21 mouse cellular contexts compared by ENCODE assay signal in the genomic region with DNA sequence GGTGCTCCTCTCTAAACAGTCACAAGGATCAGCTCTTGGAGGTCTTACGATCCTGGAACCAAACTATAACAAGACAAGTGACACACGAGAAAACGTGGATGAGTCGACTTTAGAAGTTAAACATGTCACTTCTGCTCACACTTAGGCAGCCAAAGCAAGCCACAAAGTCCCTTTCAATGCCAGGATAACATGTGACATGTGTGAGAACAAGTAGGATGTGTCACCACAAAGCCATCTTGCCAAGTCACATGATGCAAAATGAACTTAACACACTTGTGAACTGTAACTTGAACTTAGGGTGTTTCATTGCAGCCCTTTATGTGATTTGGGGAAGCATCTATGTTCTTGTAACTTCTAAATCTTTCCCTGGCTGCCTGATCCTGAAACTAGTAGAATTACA.
DNase-seq lines count a peak whose midpoint lies in the region; ATAC-seq and TF ChIP-seq lines count a peak whose summit lies in the region.
"Had no signal": no experiment of that assay in that cellular context is flagged by ENCODE, and none has a peak within 500 bp of the region (broad histone marks: within the 10 kb centered on the region; RNA-seq: fewer than 3 reads in every experiment).

No protein-coding gene starts in this region.

- in situ Hi-C loops in CH12.LX (cut with MboI; ENCODE audit: low pct_ligation_motif_present, low pct_unique_long_range_greater_than_20kb, low sequenced_read_pairs), result no loop called here

- no peaks in the 10 kb centered on the region for H3K79me2 ChIP-seq in CH12.LX (replicated peaks; ENCODE audit: control insufficient read depth, extremely low read depth, insufficient read depth, poor library complexity, severe bottlenecking)
- no peaks in the 10 kb centered on the region for H3K79me2 ChIP-seq in myocyte (ENCODE audit: control insufficient read depth, insufficient read depth)

- TF ChIP-seq CTCF in lung, postnatal 0 days (IDR thresholded peaks at IDR 0.05), result no peak
- TF ChIP-seq CTCF in CH12.LX (conservative IDR thresholded peaks at IDR 0.05 in 1 of 2, IDR thresholded peaks at IDR 0.05 in 1 of 2; ENCODE audit: low read depth in 2 of 2, low read length in 2 of 2), result no peak

- no peak overlapping the region for H3K4me2 ChIP-seq in forebrain, embryonic 16.5 days (ENCODE audit: low read length)
- H3K4me2 ChIP-seq in forebrain, embryonic 11.5 days (ENCODE audit: low read depth, low read length, severe bottlenecking), result no peak overlapping the region
- H3K4me2 ChIP-seq in lung, postnatal 0 days (replicated peaks; ENCODE audit: low read depth, low read length), result no peak overlapping the region
- H3K4me2 ChIP-seq in CH12.LX (ENCODE audit: insufficient read depth, low read depth, poor library complexity, severe bottlenecking), result no peak overlapping the region
- H3K4me2 ChIP-seq in myocyte (ENCODE audit: low read depth), result no peak overlapping the region
- H3K4me2 ChIP-seq: forebrain, embryonic 13.5 days; heart, embryonic 11.5 days; liver, embryonic 15.5 days had no signal

- peak; percentile 55; the same call in 1 of the 2 replicates for ATAC-seq in forebrain, embryonic 16.5 days
- ATAC-seq in forebrain, embryonic 11.5 days (replicated peaks; ENCODE audit: low FRiP score), result no peak
- ATAC-seq in lung, postnatal 0 days, result peak; percentile 21; the same call in 1 of the 2 replicates
- ATAC-seq in megakaryocyte, adult 5-6 weeks (ENCODE audit: poor library complexity, severe bottlenecking), result no peak
- ATAC-seq: forebrain, embryonic 13.5 days; midbrain, embryonic 16.5 days had no signal

- no peaks in the 10 kb centered on the region for H3K27me3 ChIP-seq in forebrain, embryonic 16.5 days (replicated peaks; ENCODE audit: control insufficient read depth, insufficient read depth, low read length)
- H3K27me3 ChIP-seq in forebrain, embryonic 11.5 days (ENCODE audit: control insufficient read depth, insufficient read depth, low read length), result no peaks in the 10 kb centered on the region
- no peaks in the 10 kb centered on the region for H3K27me3 ChIP-seq in lung, postnatal 0 days (replicated peaks; ENCODE audit: insufficient read depth, low read length)
- H3K27me3 ChIP-seq in CH12.LX (replicated peaks) (no peaks in the 10 kb centered on the region), myocyte (ENCODE audit: control insufficient read depth, insufficient read depth, insufficient read length) (no peaks in the 10 kb centered on the region)
- H3K27me3 ChIP-seq: forebrain, embryonic 13.5 days; liver, embryonic 15.5 days had no signal

- peaks cover 5% of the 10 kb centered on the region for H3K4me1 ChIP-seq in forebrain, embryonic 16.5 days (replicated peaks; ENCODE audit: control insufficient read depth, insufficient read depth, low read length)
- no peaks in the 10 kb centered on the region for H3K4me1 ChIP-seq in forebrain, embryonic 11.5 days (replicated peaks; ENCODE audit: control insufficient read depth, insufficient read depth, low read length)
- no peaks in the 10 kb centered on the region for H3K4me1 ChIP-seq in lung, postnatal 0 days (ENCODE audit: insufficient read depth, low read depth, low read length)
- H3K4me1 ChIP-seq in CH12.LX (ENCODE audit: control insufficient read depth in 1 of 2, insufficient read depth in 2 of 2), result peaks cover 0 to 10% of the 10 kb centered on the region in 2 experiments; a peak in 1 of 4 replicates
- H3K4me1 ChIP-seq: forebrain, embryonic 13.5 days; liver, embryonic 15.5 days; midbrain, embryonic 10.5 days had no signal

- no peak overlapping the region for H3K4me3 ChIP-seq in forebrain, embryonic 16.5 days (replicated peaks; ENCODE audit: low read length)
- H3K4me3 ChIP-seq in forebrain, embryonic 11.5 days (ENCODE audit: low read depth, low read length), result no peak overlapping the region
- H3K4me3 ChIP-seq in lung, postnatal 0 days (ENCODE audit: low read depth, low read length), result no peak overlapping the region
- H3K4me3 ChIP-seq in CH12.LX (replicated peaks in 1 of 3; ENCODE audit: low read depth in 2 of 3, low read length in 2 of 3, poor library complexity in 1 of 3) (no peak overlapping the region), myocyte (no peak overlapping the region)
- H3K4me3 ChIP-seq: forebrain, embryonic 13.5 days; limb, embryonic 10.5 days; liver, embryonic 15.5 days; midbrain, embryonic 10.5 days had no signal

- TF ChIP-seq RAD21 in CH12.LX (IDR thresholded peaks at IDR 0.05; ENCODE audit: low read depth, low read length), result no peak

- dilution Hi-C loops in CH12.LX (cut with MboI; ENCODE audit: extremely low pct_ligation_motif_present, extremely low pct_unique_long_range_greater_than_20kb, low sequenced_read_pairs), result no loop called here

- no peak for TF ChIP-seq EP300 in lung, postnatal 0 days (IDR thresholded peaks at IDR 0.05)
- no peak for TF ChIP-seq EP300 in CH12.LX (IDR thresholded peaks at IDR 0.05; ENCODE audit: low read length)

- DNase-seq in forebrain, embryonic 11.5 days (ENCODE audit: low spot score), result no peak
- peak; percentile 31 for DNase-seq in lung, postnatal 0 days (ENCODE audit: low spot score)
- DNase-seq in lung, adult 18-20 months, result no peak
- peak; percentile 3 for DNase-seq in CH12.LX (ENCODE audit: extremely low read depth)
- DNase-seq: adrenal gland, postnatal 25 days; cerebellum, adult 9-10 months; gastrocnemius, postnatal 14 days; heart, adult 11 months; kidney, adult 2 months; liver had no signal

- H3K9ac ChIP-seq in forebrain, embryonic 16.5 days (replicated peaks; ENCODE audit: low read depth, low read length), result no peak overlapping the region
- no peak overlapping the region for H3K9ac ChIP-seq in forebrain, embryonic 11.5 days (ENCODE audit: low read length)
- H3K9ac ChIP-seq in lung, postnatal 0 days (replicated peaks; ENCODE audit: low read depth), result no peak overlapping the region
- no peak overlapping the region for H3K9ac ChIP-seq in CH12.LX (ENCODE audit: insufficient read depth, low read depth)
- H3K9ac ChIP-seq: forebrain, embryonic 13.5 days; liver, embryonic 15.5 days had no signal

- H3K27ac ChIP-seq in forebrain, embryonic 16.5 days (ENCODE audit: low read length), result no peak overlapping the region
- no peak overlapping the region for H3K27ac ChIP-seq in forebrain, embryonic 11.5 days (ENCODE audit: low read depth, low read length)
- no peak overlapping the region for H3K27ac ChIP-seq in lung, postnatal 0 days (ENCODE audit: low read length)
- no peak overlapping the region for H3K27ac ChIP-seq in CH12.LX (ENCODE audit: insufficient read depth, low read depth)
- H3K27ac ChIP-seq: forebrain, embryonic 13.5 days; kidney, postnatal 0 days; limb, embryonic 10.5 days; liver, embryonic 15.5 days; macrophage; midbrain, embryonic 10.5 days had no signal

- TF ChIP-seq POLR2A in CH12.LX (IDR thresholded peaks at IDR 0.05; ENCODE audit: low read depth, low read length) (no peak), myocyte (IDR thresholded peaks at IDR 0.05; ENCODE audit: insufficient read length, low read depth) (no peak)

- no peak overlapping the region for H3ac ChIP-seq in myocyte (ENCODE audit: control insufficient read depth, insufficient read length)

- WGBS in forebrain, embryonic 16.5 days, result 74% methylated on average over 4 of the region's 4 CpGs
- WGBS in forebrain, embryonic 11.5 days, result 83% methylated on average over 4 of the region's 4 CpGs
- WGBS in lung, postnatal 0 days, result 59% methylated on average over 4 of the region's 4 CpGs

- no peaks in the 10 kb centered on the region for H3K9me3 ChIP-seq in forebrain, embryonic 16.5 days (ENCODE audit: control insufficient read depth, low read length)
- H3K9me3 ChIP-seq in forebrain, embryonic 11.5 days (ENCODE audit: control insufficient read depth, low read length), result no peaks in the 10 kb centered on the region
- H3K9me3 ChIP-seq in lung, postnatal 0 days (ENCODE audit: low read length), result no peaks in the 10 kb centered on the region
- no peaks in the 10 kb centered on the region for H3K9me3 ChIP-seq in CH12.LX (replicated peaks; ENCODE audit: low read length)
- H3K9me3 ChIP-seq: forebrain, embryonic 13.5 days; limb, embryonic 10.5 days; liver, embryonic 15.5 days; midbrain, embryonic 10.5 days had no signal

- no peaks in the 10 kb centered on the region for H3K36me3 ChIP-seq in forebrain, embryonic 16.5 days (ENCODE audit: control insufficient read depth, insufficient read depth)
- no peaks in the 10 kb centered on the region for H3K36me3 ChIP-seq in forebrain, embryonic 11.5 days (ENCODE audit: control insufficient read depth, insufficient read depth, low read length)
- H3K36me3 ChIP-seq in lung, postnatal 0 days (ENCODE audit: insufficient read depth, low read length), result no peaks in the 10 kb centered on the region
- H3K36me3 ChIP-seq in CH12.LX (replicated peaks in 1 of 2; ENCODE audit: control insufficient read depth in 1 of 2, insufficient read depth in 1 of 2, low read length in 1 of 2) (no peaks in the 10 kb centered on the region), myocyte (ENCODE audit: control insufficient read depth, insufficient read depth) (no peaks in the 10 kb centered on the region)
- H3K36me3 ChIP-seq: limb, embryonic 10.5 days; liver, embryonic 15.5 days; midbrain, embryonic 10.5 days had no signal

TF ChIP-seq in CH12.LX, 34 proteins besides CTCF, POLR2A, EP300 and RAD21:
- TF ChIP-seq MEF2A (IDR thresholded peaks at IDR 0.05; ENCODE audit: borderline replicate concordance, low read depth, low read length) (no peak), USF1 (IDR thresholded peaks at IDR 0.05; ENCODE audit: low read depth, low read length) (0 out of 2 replicates have a peak, but pooled peaks have one; percentile 1), SIN3A (IDR thresholded peaks at IDR 0.05; ENCODE audit: low read length) (no peak), CHD2 (IDR thresholded peaks at IDR 0.05; ENCODE audit: low read length) (no peak), USF2 (conservative IDR thresholded peaks at IDR 0.05; ENCODE audit: low read depth, low read length) (no peak)

TF ChIP-seq in myocyte, 11 proteins besides CTCF, POLR2A, EP300 and RAD21:
- TF ChIP-seq SRF (IDR thresholded peaks at IDR 0.05; ENCODE audit: control insufficient read depth, insufficient read length, low read depth), result no peak
- TF ChIP-seq USF1 (IDR thresholded peaks at IDR 0.05; ENCODE audit: low read depth), result peak; percentile 49

Comparison
In these comparisons a context has a peak if more than half of its experiments do, and no peak if none do; other contexts are left out.
1. ATAC-seq: peak in forebrain, embryonic 16.5 days (single experiment) and lung, postnatal 0 days (single experiment); none in forebrain, embryonic 11.5 days (single experiment) and megakaryocyte, adult 5-6 weeks (single experiment).
2. DNase-seq: peak in lung, postnatal 0 days (single experiment) and CH12.LX (single experiment); none in forebrain, embryonic 11.5 days (single experiment) and lung, adult 18-20 months (0 of 2).